Mouse (Mus musculus) megakaryocyte progenitor cell, adult 5-6 weeks (primary cell): ENCODE measurements around the gene Doxl2. TPM values are rescaled to one million over a fixed set of nuclear protein-coding genes. Genes with fewer than 3 reads are reported as not detected.
A peak's percentile ranks its signal among the peaks of the same experiment; 100 is the strongest.
"Not testable (repeated sequence)": the region's sequence is repeated elsewhere in the genome, so short reads cannot be mapped to it uniquely, and the experiment has no call there.

Source experiments
- ATAC-seq: replicated peaks from 2 replicates; pipeline ENCODE4 v1.8.0; 2016; ENCODE audit warnings: mild to moderate bottlenecking, moderate TSS enrichment, inconsistent platforms; ENCODE audit not compliant: poor library complexity
- total RNA-seq, 2 experiments: library from RNA; stranded (forward) in 1 of 2; stranded (reverse) in 1 of 2; fragments of 157-497, 149-512 nt in 1 of 2; fragments of 200-1000 nt in 1 of 2; gene quantifications; 2 replicates each; pipeline versions ENCODE4 v1.2.3 to v1.2.4; 2015 to 2017

Doxl2 gene
- total RNA-seq (2015) (not detected in 2 replicates), total RNA-seq (2017) (not detected in 2 replicates)

- no peak for ATAC-seq
These were observed at the start of gene Doxl2 for GRCm38 (mm10) chr6:48974663-48975062. Gene Doxl2, plus strand, starts transcription at chr6:48974963.

GRCm38 (mm10) chr6:48929595-48929994 lies 45.2 kb upstream of the Doxl2 start, which contains the start of gene 1600015I10Rik:
Gene 1600015I10Rik, plus strand, starts transcription at chr6:48929895.
- ATAC-seq = no peak

GRCm38 (mm10) chr6:48949596-48949995 lies 25.2 kb upstream of the Doxl2 start:
- no peak for ATAC-seq

GRCm38 (mm10) chr6:48950676-48951075 lies 24.1 kb upstream of the Doxl2 start:
- no peak for ATAC-seq

GRCm38 (mm10) chr6:48951630-48952029 lies 23.1 kb upstream of the Doxl2 start:
- ATAC-seq = peak; percentile 81

GRCm38 (mm10) chr6:48953220-48953619 lies 21.5 kb upstream of the Doxl2 start:
- no peak for ATAC-seq

GRCm38 (mm10) chr6:48954211-48954610 lies 20.6 kb upstream of the Doxl2 start:
- no peak for ATAC-seq

- peak; percentile 42; the same call in 1 of the 2 replicates for ATAC-seq
These were observed 19.8 kb upstream of the Doxl2 start for GRCm38 (mm10) chr6:48954946-48955345.

- peak; percentile 60 for ATAC-seq
These were observed 18.0 kb upstream of the Doxl2 start for GRCm38 (mm10) chr6:48956785-48957184.

GRCm38 (mm10) chr6:48958053-48958452 lies 16.7 kb upstream of the Doxl2 start:
- ATAC-seq = 0 out of 2 replicates have a peak, but pooled peaks have one; percentile 26

- ATAC-seq = not testable (repeated sequence)
These were observed 15.6 kb upstream of the Doxl2 start for GRCm38 (mm10) chr6:48959151-48959550.

GRCm38 (mm10) chr6:48966696-48967095 lies 8.1 kb upstream of the Doxl2 start:
- ATAC-seq = not testable (repeated sequence)

- peak; percentile 93 for ATAC-seq
These were observed 6.9 kb upstream of the Doxl2 start for GRCm38 (mm10) chr6:48967868-48968267.

GRCm38 (mm10) chr6:48979616-48980015 lies 4.9 kb downstream of the Doxl2 start:
- ATAC-seq = no peak

GRCm38 (mm10) chr6:48982305-48982704 lies 7.5 kb downstream of the Doxl2 start:
- no peak for ATAC-seq

- no peak for ATAC-seq
These were observed 11.8 kb downstream of the Doxl2 start, which contains the start of gene Svs1 for GRCm38 (mm10) chr6:48986444-48986990. Gene Svs1, plus strand, starts transcription at chr6:48986861.

- no peak for ATAC-seq
These were observed 15.2 kb downstream of the Doxl2 start for GRCm38 (mm10) chr6:48989971-48990370.

- no peak for ATAC-seq
These were observed 17.2 kb downstream of the Doxl2 start for GRCm38 (mm10) chr6:48991991-48992390.

- ATAC-seq = no peak
These were observed 23.4 kb downstream of the Doxl2 start for GRCm38 (mm10) chr6:48998186-48998585.

GRCm38 (mm10) chr6:48998796-48999195 lies 24.0 kb downstream of the Doxl2 start:
- ATAC-seq = no peak

GRCm38 (mm10) chr6:49003381-49003780 lies 28.6 kb downstream of the Doxl2 start:
- no peak for ATAC-seq

- ATAC-seq = peak; percentile 97
These were observed 33.2 kb downstream of the Doxl2 start for GRCm38 (mm10) chr6:49007981-49008380.
